Mouse (Mus musculus) kidney, embryonic 14.5 days (tissue): ENCODE data around the gene Picalm. TPM values are rescaled to one million over a fixed set of nuclear protein-coding genes. Genes with fewer than 3 reads are reported as not detected.

Experiments used
- ATAC-seq: fragments of 200-750 bp; cut with Nextera tagmentation; 2 replicates; pipeline ENCODE4 v1.8.0; 2017; ENCODE audit warnings: moderate number of reproducible peaks, mild to moderate bottlenecking, moderate TSS enrichment, moderate library complexity; ENCODE audit not compliant: low FRiP score, low TSS enrichment
- H3K27ac ChIP-seq: fragments of 300-500 bp; sonication (generic); 2 replicates; pipeline ENCODE4 v1.5.1; 2014; ENCODE audit warnings: low read depth, mild to moderate bottlenecking, low read length, moderate library complexity, mixed read lengths
- H3K27me3 ChIP-seq: fragments of 300-500 bp; sonication (generic); 2 replicates; pipeline ENCODE4 v1.6.1; 2014; ENCODE audit warnings: mild to moderate bottlenecking, low read length; ENCODE audit not compliant: control insufficient read depth, insufficient read depth
- H3K36me3 ChIP-seq: fragments of 300-500 bp; sonication (generic); 2 replicates; pipeline ENCODE4 v1.6.1; 2014; ENCODE audit warnings: low read length, mixed read lengths; ENCODE audit not compliant: control insufficient read depth, insufficient read depth
- H3K4me1 ChIP-seq: fragments of 300-500 bp; sonication (generic); 2 replicates; pipeline ENCODE4 v1.6.1; 2014; ENCODE audit warnings: low read length, mixed read lengths; ENCODE audit not compliant: control insufficient read depth, insufficient read depth
- H3K4me2 ChIP-seq: fragments of 300-500 bp; sonication (generic); replicated peaks from 2 replicates; pipeline ENCODE4 v1.6.1; 2014; ENCODE audit warnings: low read depth, mild to moderate bottlenecking, low read length
- H3K4me3 ChIP-seq: fragments of 300-500 bp; sonication (generic); 2 replicates; pipeline ENCODE4 v1.5.1; 2014; ENCODE audit warnings: mild to moderate bottlenecking, low read length
- H3K9ac ChIP-seq: fragments of 300-500 bp; sonication (generic); 2 replicates; pipeline ENCODE4 v1.6.1; 2014; ENCODE audit warnings: low read depth, mild to moderate bottlenecking, low read length, moderate library complexity
- H3K9me3 ChIP-seq: fragments of 300-500 bp; sonication (generic); 2 replicates; pipeline ENCODE4 v1.6.1; 2016; ENCODE audit warnings: low read length; ENCODE audit not compliant: control insufficient read depth
- WGBS: fragments of 180-500 bp; shearing (Covaris S2); extraction: QIAGEN DNeasy Blood & Tissue Kit; methylation state at CpG from one replicate; pipeline ENCODE4 v1.1.7; 2014; 5-methylcytosine and 5-hydroxymethylcytosine counted together
- polyA plus RNA-seq: library from polyadenylated mRNA; unstranded; fragments of >200 nt; fragmentation: Nextera tagmentation; extraction: Ambion mirVana; gene quantifications from 2 replicates; pipeline ENCODE4 v1.2.1, GENCODE M21; 2014

Picalm gene
- polyA plus RNA-seq, 1 experiment from 2014 or later = 52.1 TPM

DNA sequence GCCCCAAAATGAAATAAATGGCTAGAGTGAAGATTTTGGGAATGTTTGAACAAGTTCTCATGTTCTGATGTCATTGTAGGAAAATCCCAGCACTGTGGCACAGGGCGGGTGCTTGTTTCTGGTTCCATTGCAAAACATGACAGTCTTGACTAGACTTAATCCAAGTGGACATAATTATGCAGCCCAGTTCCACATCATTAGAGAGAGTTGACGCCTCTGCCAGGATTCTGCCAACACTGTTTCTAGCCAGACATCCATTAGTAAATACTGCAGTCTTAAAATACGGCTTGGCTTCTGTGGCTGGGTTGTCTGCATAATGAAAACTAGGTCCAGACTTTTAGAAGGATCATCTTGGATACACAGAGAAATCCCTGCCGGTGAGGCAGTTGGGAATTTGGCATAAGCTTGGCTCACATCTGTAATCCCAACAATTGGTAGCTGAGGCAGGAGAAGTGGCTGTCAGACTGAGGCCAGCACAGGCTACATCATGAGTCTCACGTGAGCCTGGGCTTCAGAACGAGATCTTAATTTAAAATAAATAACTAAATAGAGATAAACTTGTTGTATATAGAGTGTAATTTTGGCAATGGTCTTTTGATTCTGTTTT is 34.1 kb upstream of the Picalm start:
- H3K4me2 ChIP-seq = no peak overlapping the region
- H3K4me1 ChIP-seq = no peaks in the 10 kb centered on the region
- ATAC-seq = no peak
- no peak overlapping the region for H3K27ac ChIP-seq
- H3K4me3 ChIP-seq = no peak overlapping the region
- no peaks in the 10 kb centered on the region for H3K27me3 ChIP-seq
- H3K9ac ChIP-seq = no peak overlapping the region
- H3K36me3 ChIP-seq = no peaks in the 10 kb centered on the region
- whole genome bisulfite sequencing = 79% methylated on average over 6 of the region's 6 CpGs
- H3K9me3 ChIP-seq = no peaks in the 10 kb centered on the region

GRCm38 (mm10) chr7:90096609-90097008 is 33.4 kb upstream of the Picalm start:
- no peak overlapping the region for H3K27ac ChIP-seq
- H3K4me3 ChIP-seq = no peak overlapping the region
- no peaks in the 10 kb centered on the region for H3K9me3 ChIP-seq
- H3K36me3 ChIP-seq = no peaks in the 10 kb centered on the region
- H3K27me3 ChIP-seq = no peaks in the 10 kb centered on the region
- H3K4me2 ChIP-seq = no peak overlapping the region
- ATAC-seq = no peak
- no peaks in the 10 kb centered on the region for H3K4me1 ChIP-seq
- WGBS = 69% methylated on average over 2 of the region's 2 CpGs
- no peak overlapping the region for H3K9ac ChIP-seq

- H3K4me2 ChIP-seq = no peak overlapping the region
- H3K9me3 ChIP-seq = no peaks in the 10 kb centered on the region
- ATAC-seq = no peak
- H3K36me3 ChIP-seq = no peaks in the 10 kb centered on the region
- no peak overlapping the region for H3K27ac ChIP-seq
- H3K4me3 ChIP-seq = no peak overlapping the region
- no peak overlapping the region for H3K9ac ChIP-seq
- no peaks in the 10 kb centered on the region for H3K27me3 ChIP-seq
- WGBS = 89% methylated on average over 4 of the region's 4 CpGs
- no peaks in the 10 kb centered on the region for H3K4me1 ChIP-seq
Measured at GRCm38 (mm10) chr7:90098253-90098652, 31.8 kb upstream of the Picalm start.

DNA sequence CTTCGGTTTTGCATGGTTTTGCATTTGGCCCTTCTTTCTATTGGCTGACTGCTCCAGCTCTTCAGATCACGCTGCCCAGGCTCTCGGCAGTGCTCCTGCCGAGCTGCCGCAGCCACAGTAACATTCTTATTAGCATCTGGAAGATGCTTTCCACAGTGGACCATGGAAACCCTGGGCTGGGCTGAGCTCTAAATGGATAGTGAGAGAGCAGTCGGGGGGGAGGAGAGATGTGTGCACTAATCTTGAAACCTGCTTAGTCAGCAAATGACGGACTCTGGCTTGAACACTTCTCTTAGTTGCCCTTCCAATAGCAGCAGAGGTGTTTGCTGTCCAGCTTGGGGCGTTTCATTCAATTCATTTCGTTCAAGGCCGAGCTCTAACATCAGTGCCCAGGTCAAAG is 30.8 kb upstream of the Picalm start:
- H3K36me3 ChIP-seq = no peaks in the 10 kb centered on the region
- no peaks in the 10 kb centered on the region for H3K4me1 ChIP-seq
- 66% methylated on average over 10 of the region's 10 CpGs for WGBS
- H3K27ac ChIP-seq = no peak overlapping the region
- ATAC-seq = no peak
- no peaks in the 10 kb centered on the region for H3K27me3 ChIP-seq
- no peak overlapping the region; the same call in 1 of the 2 replicates for H3K4me2 ChIP-seq
- no peak overlapping the region for H3K4me3 ChIP-seq
- no peak overlapping the region for H3K9ac ChIP-seq
- no peaks in the 10 kb centered on the region for H3K9me3 ChIP-seq

- WGBS = 80% methylated on average over 3 of the region's 3 CpGs
- H3K9ac ChIP-seq = no peak overlapping the region
- no peak overlapping the region for H3K27ac ChIP-seq
- no peaks in the 10 kb centered on the region for H3K36me3 ChIP-seq
- no peak for ATAC-seq
- no peak overlapping the region for H3K4me3 ChIP-seq
- H3K4me1 ChIP-seq = no peaks in the 10 kb centered on the region
- no peak overlapping the region for H3K4me2 ChIP-seq
- H3K27me3 ChIP-seq = no peaks in the 10 kb centered on the region
- no peaks in the 10 kb centered on the region for H3K9me3 ChIP-seq
Measured at GRCm38 (mm10) chr7:90100614-90101160, 29.3 kb upstream of the Picalm start.

DNA sequence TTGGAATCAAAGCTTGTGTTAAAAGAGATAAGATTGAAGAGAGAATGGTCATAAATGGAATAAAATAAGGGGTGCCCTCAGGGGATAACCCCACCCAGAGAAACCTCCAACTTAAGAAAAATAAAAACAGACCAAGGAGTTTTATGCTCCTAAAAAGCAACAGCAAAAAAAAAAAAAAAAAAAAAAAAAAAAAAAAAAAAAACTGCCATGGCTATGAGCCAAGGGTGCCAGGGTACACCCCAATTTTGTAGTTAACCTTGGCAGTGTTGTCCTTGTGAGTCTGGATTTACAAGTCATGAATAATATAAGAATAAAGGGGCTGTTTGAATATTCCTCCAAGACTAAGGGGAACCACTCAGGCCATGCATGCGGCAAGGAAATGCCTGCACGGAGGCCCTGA is 13.9 kb upstream of the Picalm start:
- H3K4me3 ChIP-seq = no peak overlapping the region
- H3K27me3 ChIP-seq = no peaks in the 10 kb centered on the region
- H3K4me1 ChIP-seq = no peaks in the 10 kb centered on the region
- WGBS = 97% methylated on average over 2 of the region's 2 CpGs
- no peak overlapping the region for H3K27ac ChIP-seq
- H3K36me3 ChIP-seq = no peaks in the 10 kb centered on the region
- ATAC-seq = no peak
- H3K9ac ChIP-seq = no peak overlapping the region
- H3K9me3 ChIP-seq = no peaks in the 10 kb centered on the region
- no peak overlapping the region for H3K4me2 ChIP-seq

GRCm38 (mm10) chr7:90120106-90120505 is 9.9 kb upstream of the Picalm start:
- no peaks in the 10 kb centered on the region for H3K4me1 ChIP-seq
- H3K27ac ChIP-seq = no peak overlapping the region
- no peak for ATAC-seq
- WGBS = 77% methylated on average over 4 of the region's 4 CpGs
- no peaks in the 10 kb centered on the region for H3K36me3 ChIP-seq
- no peaks in the 10 kb centered on the region for H3K27me3 ChIP-seq
- H3K4me3 ChIP-seq = no peak overlapping the region
- no peak overlapping the region for H3K9ac ChIP-seq
- no peaks in the 10 kb centered on the region for H3K9me3 ChIP-seq
- no peak overlapping the region for H3K4me2 ChIP-seq

DNA sequence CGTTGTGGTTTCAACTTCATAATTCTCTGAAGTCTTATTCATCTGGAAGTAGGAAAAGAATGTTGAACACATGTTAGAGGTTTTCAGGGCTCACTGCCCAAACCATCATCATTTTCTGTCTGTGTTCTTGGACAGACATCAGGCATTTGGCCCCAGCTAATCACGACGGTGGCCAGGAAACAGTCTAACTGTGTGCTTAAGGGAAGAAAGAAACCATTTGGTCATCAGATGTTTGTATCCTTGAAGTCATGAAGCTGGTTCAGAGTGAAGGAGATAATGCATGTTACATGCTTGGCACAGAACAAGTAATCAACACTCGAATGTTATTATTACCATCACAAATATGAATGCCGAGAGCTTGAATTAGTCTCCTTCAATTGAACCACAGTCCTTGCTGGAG is 5.0 kb upstream of the Picalm start:
- H3K27me3 ChIP-seq = no peaks in the 10 kb centered on the region
- no peak for ATAC-seq
- 73% methylated on average over 5 of the region's 5 CpGs for WGBS
- H3K4me3 ChIP-seq = no peak overlapping the region
- no peak overlapping the region for H3K27ac ChIP-seq
- H3K9me3 ChIP-seq = no peaks in the 10 kb centered on the region
- no peak overlapping the region for H3K4me2 ChIP-seq
- H3K9ac ChIP-seq = no peak overlapping the region
- no peaks in the 10 kb centered on the region for H3K36me3 ChIP-seq
- H3K4me1 ChIP-seq = peaks cover 3% of the 10 kb centered on the region; the same call in 1 of the 2 replicates

DNA sequence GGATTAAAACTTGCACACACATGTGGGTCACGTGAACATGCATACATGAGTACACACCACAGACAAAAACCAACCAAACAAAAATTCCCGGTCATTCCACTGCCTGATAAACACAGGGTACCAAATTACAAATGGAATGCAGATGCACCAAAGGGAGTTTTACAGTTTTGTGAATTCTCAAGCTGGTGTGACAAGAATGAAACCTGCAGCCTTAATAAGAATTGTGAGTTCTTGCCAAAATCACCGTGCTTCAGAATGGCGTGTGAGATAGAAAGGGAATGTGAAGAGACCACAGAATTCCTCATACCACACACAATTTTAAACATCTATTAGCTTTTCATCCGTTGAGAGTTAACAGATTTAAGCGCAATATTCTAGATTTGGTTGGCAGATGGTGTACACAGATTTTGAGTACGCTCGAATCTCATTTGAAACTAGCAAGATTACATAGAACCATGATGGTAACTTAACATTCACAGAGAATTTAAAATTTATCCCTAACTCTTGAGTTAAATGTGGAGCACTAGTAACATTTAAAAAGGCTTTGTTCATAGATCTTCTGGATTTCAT is 1.3 kb upstream of the Picalm start:
- no peaks in the 10 kb centered on the region for H3K9me3 ChIP-seq
- H3K4me3 ChIP-seq = peak overlapping the region; percentile 95
- 76% methylated on average over 8 of the region's 8 CpGs for WGBS
- H3K9ac ChIP-seq = no peak overlapping the region
- H3K27ac ChIP-seq = peak overlapping the region; percentile 95
- H3K4me2 ChIP-seq = peak overlapping the region; percentile 48
- H3K36me3 ChIP-seq = no peaks in the 10 kb centered on the region
- H3K27me3 ChIP-seq = no peaks in the 10 kb centered on the region
- no peak for ATAC-seq
- peaks cover 3% of the 10 kb centered on the region; the same call in 1 of the 2 replicates for H3K4me1 ChIP-seq
